Mouse (Mus musculus) heart, embryonic 16.5 days (tissue): ENCODE measurements at regions not wholly inside any gene's neighbourhood (a gene's known extent, or its start where the extent isn't known, plus 50 kb on each side); places are given as distances from the start of the nearest gene placed in this dataset.

Source experiments
- ATAC-seq: fragments of 200-750 bp; cut with Nextera tagmentation; replicated peaks from 2 replicates; pipeline ENCODE4 v1.8.0; 2017; ENCODE audit warnings: moderate number of reproducible peaks; ENCODE audit not compliant: insufficient read depth, low FRiP score; ENCODE audit errors: extremely low read depth
- H3K27ac ChIP-seq: fragments of 300-500 bp; sonication (generic); 2 replicates; pipeline ENCODE4 v1.5.1; 2014; ENCODE audit warnings: mild to moderate bottlenecking, low read length, control low read depth, moderate library complexity
- H3K27me3 ChIP-seq: fragments of 300-500 bp; sonication (generic); 2 replicates; pipeline ENCODE4 v1.6.1; 2014; ENCODE audit warnings: low read length, mixed read lengths; ENCODE audit not compliant: control insufficient read depth, insufficient read depth
- H3K36me3 ChIP-seq: fragments of 300-500 bp; sonication (generic); 2 replicates; pipeline ENCODE4 v1.6.1; 2014; ENCODE audit not compliant: control insufficient read depth, insufficient read depth
- H3K4me1 ChIP-seq: fragments of 300-500 bp; sonication (generic); 2 replicates; pipeline ENCODE4 v1.6.1; 2014; ENCODE audit warnings: low read length, mixed read lengths; ENCODE audit not compliant: control insufficient read depth, insufficient read depth
- H3K4me2 ChIP-seq: fragments of 300-500 bp; sonication (generic); 2 replicates; pipeline ENCODE4 v1.6.1; 2014; ENCODE audit warnings: low read depth, mild to moderate bottlenecking, control low read depth, low read length
- H3K4me3 ChIP-seq: fragments of 300-500 bp; sonication (generic); 2 replicates; pipeline ENCODE4 v1.5.1; 2014; ENCODE audit warnings: mild to moderate bottlenecking, control low read depth, low read length
- H3K9ac ChIP-seq: fragments of 300-500 bp; sonication (generic); 2 replicates; pipeline ENCODE4 v1.6.1; 2014; ENCODE audit warnings: low read length, control low read depth
- H3K9me3 ChIP-seq: fragments of 300-500 bp; sonication (generic); replicated peaks from 2 replicates; pipeline ENCODE4 v1.6.1; 2016; ENCODE audit warnings: low read length; ENCODE audit not compliant: control insufficient read depth
- WGBS: fragments of 180-500 bp; shearing (Covaris S2); extraction: QIAGEN DNeasy Blood & Tissue Kit; methylation state at CpG from one replicate; pipeline ENCODE4 v1.1.7; 2014; 5-methylcytosine and 5-hydroxymethylcytosine counted together

DNA sequence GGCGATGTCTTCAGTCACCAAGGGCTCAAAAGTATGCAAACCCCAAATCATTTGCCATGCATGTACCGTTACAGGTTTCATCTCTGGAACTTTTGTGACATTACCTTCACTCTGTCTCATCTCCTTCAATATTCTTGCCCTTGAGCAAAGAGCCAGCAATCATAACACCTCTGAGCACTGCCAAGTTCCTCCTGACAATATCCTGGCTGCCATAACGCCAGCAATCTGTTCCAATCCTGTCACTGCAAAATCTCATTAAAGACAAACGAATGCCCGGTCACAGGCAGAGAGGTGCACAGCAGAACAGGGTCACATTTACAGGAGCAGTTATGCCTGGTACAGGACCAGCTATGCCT, 515.0 kb upstream of the Nr3c2 start:
- Histone ChIP-seq H3K9ac (no peak overlapping the region), H3K4me2 (no peak overlapping the region), H3K9me3 (no peaks in the 10 kb centered on the region), H3K36me3 (no peaks in the 10 kb centered on the region), H3K4me1 (no peaks in the 10 kb centered on the region), H3K27me3 (no peaks in the 10 kb centered on the region), H3K27ac (no peak overlapping the region), H3K4me3 (no peak overlapping the region)
- no peak for ATAC-seq
- 71% methylated on average over 5 of the region's 5 CpGs for whole genome bisulfite sequencing

DNA sequence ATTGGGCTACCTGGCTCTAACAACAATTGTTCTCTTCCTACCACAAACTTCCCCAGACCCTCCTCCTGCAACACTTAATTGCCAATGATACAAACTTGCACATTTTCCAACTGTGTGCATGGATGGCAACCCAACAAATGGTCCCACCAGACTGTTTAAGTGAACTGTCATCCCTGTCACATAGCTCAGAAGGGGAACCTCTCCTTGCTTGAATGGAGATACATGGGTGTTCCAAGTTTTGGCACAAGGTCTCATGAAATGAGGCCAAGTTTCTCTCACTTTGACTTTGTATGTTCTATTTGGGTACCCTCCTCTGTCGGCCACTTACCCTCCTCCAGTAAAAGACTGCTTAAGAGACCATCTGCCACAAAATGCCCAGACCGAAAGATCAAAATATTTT, 507.2 kb upstream of the Nr3c2 start:
- Histone ChIP-seq H3K9ac (no peak overlapping the region), H3K36me3 (no peaks in the 10 kb centered on the region), H3K4me1 (no peaks in the 10 kb centered on the region), H3K4me2 (no peak overlapping the region), H3K4me3 (no peak overlapping the region), H3K9me3 (no peaks in the 10 kb centered on the region), H3K27ac (no peak overlapping the region), H3K27me3 (no peaks in the 10 kb centered on the region)
- no peak for ATAC-seq
- WGBS: 75% methylated on average over 2 of the region's 2 CpGs

DNA sequence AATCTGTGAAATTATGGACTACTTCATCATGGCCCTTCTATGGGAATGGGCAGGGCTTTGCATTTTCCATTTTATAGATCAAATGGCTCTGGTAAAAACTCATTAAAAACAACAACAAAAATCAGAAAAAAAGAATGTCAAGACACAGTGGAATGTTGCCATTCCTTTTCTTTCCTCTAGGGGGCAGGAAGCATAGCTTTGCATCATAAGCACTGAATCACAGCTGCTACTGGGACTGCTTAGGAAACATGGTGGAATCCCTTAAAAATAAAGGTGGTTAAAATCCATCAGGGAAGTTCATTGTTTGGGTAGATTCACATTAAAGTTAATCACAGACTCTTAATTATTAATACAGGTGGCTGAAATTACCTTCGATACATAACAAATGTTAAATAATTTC, 476.8 kb upstream of the Nr3c2 start:
- no peak overlapping the region for H3K4me2 ChIP-seq
- H3K4me3 ChIP-seq: no peak overlapping the region
- 94% methylated on average over 1 of the region's 1 CpGs for WGBS
- H3K36me3 ChIP-seq: no peaks in the 10 kb centered on the region
- no peak for ATAC-seq
- H3K9ac ChIP-seq: no peak overlapping the region
- no peaks in the 10 kb centered on the region for H3K9me3 ChIP-seq
- H3K27me3 ChIP-seq: no peaks in the 10 kb centered on the region
- no peaks in the 10 kb centered on the region for H3K4me1 ChIP-seq
- H3K27ac ChIP-seq: no peak overlapping the region

GRCm38 (mm10) chr8:76422861-76423532, 476.2 kb upstream of the Nr3c2 start:
- Histone ChIP-seq H3K4me1 (no peaks in the 10 kb centered on the region), H3K27me3 (no peaks in the 10 kb centered on the region), H3K4me2 (no peak overlapping the region), H3K36me3 (no peaks in the 10 kb centered on the region), H3K4me3 (no peak overlapping the region), H3K27ac (no peak overlapping the region), H3K9ac (no peak overlapping the region), H3K9me3 (no peaks in the 10 kb centered on the region)
- no peak for ATAC-seq
- 76% methylated on average over 7 of the region's 7 CpGs for WGBS

DNA sequence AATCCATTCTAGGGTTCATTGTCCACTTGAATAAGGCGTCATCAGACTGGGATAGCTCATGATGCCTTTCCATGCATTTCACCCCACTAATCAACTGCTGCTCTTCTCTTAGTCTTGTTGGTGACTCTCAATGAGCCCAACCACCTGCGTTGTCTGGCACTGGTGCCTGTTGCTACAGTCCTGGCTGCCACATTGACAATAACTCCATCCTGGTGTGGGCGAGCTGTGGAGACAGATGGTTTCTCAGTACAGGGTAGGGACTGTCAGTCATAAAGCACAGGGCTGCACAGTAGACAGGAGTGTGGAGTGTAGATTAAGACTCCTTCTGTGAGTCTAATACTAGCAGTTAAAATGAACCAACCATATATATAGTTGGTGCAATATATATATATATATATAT, 469.4 kb upstream of the Nr3c2 start:
- Histone ChIP-seq H3K27me3 (no peaks in the 10 kb centered on the region), H3K4me2 (no peak overlapping the region), H3K27ac (no peak overlapping the region), H3K36me3 (no peaks in the 10 kb centered on the region), H3K4me1 (no peaks in the 10 kb centered on the region), H3K4me3 (no peak overlapping the region), H3K9me3 (no peaks in the 10 kb centered on the region), H3K9ac (no peak overlapping the region)
- no peak for ATAC-seq
- 84% methylated on average over 3 of the region's 3 CpGs for WGBS

GRCm38 (mm10) chr8:76432813-76433212, 466.4 kb upstream of the Nr3c2 start:
- ATAC-seq: no peak
- Histone ChIP-seq H3K4me1 (no peaks in the 10 kb centered on the region), H3K27me3 (no peaks in the 10 kb centered on the region), H3K4me3 (no peak overlapping the region), H3K9ac (no peak overlapping the region), H3K4me2 (no peak overlapping the region), H3K9me3 (no peaks in the 10 kb centered on the region), H3K27ac (no peak overlapping the region), H3K36me3 (no peaks in the 10 kb centered on the region)

DNA sequence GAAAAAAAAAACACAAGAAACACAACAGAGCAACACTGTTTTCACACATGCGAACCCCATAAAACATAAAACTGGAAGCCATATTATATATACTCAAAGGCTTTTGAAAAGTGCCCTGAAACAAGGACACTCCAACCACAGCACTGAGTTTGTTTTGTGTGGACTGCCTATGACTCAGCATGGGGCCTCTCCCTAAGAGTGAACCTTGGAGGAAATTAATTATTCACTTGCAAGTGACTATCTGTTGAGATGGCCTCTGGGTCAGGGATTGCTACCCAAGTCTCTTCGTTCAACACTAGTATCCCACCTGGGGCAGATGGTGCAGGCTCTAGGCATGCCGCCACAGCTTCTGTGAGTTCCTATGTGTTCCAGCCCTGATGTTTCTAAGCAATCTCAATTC, 461.3 kb upstream of the Nr3c2 start:
- no peak for ATAC-seq
- 87% methylated on average over 3 of the region's 3 CpGs for WGBS
- H3K9ac ChIP-seq: no peak overlapping the region
- H3K4me1 ChIP-seq: no peaks in the 10 kb centered on the region
- H3K4me3 ChIP-seq: no peak overlapping the region
- H3K27me3 ChIP-seq: no peaks in the 10 kb centered on the region
- H3K27ac ChIP-seq: no peak overlapping the region
- no peaks in the 10 kb centered on the region for H3K9me3 ChIP-seq
- H3K4me2 ChIP-seq: no peak overlapping the region
- no peaks in the 10 kb centered on the region for H3K36me3 ChIP-seq

- Histone ChIP-seq H3K9ac (no peak overlapping the region), H3K27ac (no peak overlapping the region), H3K27me3 (no peaks in the 10 kb centered on the region), H3K4me2 (no peak overlapping the region), H3K4me3 (no peak overlapping the region), H3K4me1 (peaks cover 3% of the 10 kb centered on the region; the same call in 1 of the 2 replicates), H3K36me3 (no peaks in the 10 kb centered on the region), H3K9me3 (no peaks in the 10 kb centered on the region)
- no peak for ATAC-seq
- 48% methylated on average over 5 of the region's 5 CpGs for WGBS
Observed at GRCm38 (mm10) chr8:76474464-76475208, 424.6 kb upstream of the Nr3c2 start.

DNA sequence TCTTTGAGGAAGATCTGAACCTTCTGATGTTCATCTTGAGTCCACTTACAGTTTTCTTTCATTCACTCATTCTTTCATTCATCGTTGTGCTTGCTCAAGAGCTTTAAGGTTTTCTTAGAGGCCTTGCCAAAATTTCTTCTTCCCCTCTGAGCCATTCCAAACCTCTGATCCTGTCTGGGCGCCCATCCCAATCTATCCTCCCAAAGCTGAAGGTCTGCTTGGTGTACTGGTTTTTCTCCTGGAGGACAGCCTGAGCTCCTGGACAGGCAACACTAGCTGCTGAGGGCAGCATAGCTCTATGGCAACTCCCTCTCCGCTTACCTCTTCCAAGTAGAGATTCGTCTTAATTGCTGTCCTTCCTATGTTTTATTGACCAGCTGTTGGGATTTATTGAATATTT, 420.3 kb upstream of the Nr3c2 start:
- H3K9ac ChIP-seq: no peak overlapping the region
- no peak overlapping the region for H3K27ac ChIP-seq
- H3K4me2 ChIP-seq: no peak overlapping the region
- ATAC-seq: no peak
- 83% methylated on average over 4 of the region's 4 CpGs for WGBS
- no peaks in the 10 kb centered on the region for H3K9me3 ChIP-seq
- peaks cover 3% of the 10 kb centered on the region; the same call in 1 of the 2 replicates for H3K4me1 ChIP-seq
- no peaks in the 10 kb centered on the region for H3K27me3 ChIP-seq
- no peaks in the 10 kb centered on the region for H3K36me3 ChIP-seq
- no peak overlapping the region for H3K4me3 ChIP-seq
